Mouse (Mus musculus) liver (tissue): ENCODE measurements around the gene Atg9b.
A peak's percentile ranks its signal among the peaks of the same experiment; 100 is the strongest.

Experiments used
- DNase-seq: peaks from one replicate; pipeline ENCODE4 v3.0.0-alpha.2; 2020; ENCODE audit warnings: mixed read lengths

Gene Atg9b

DNA sequence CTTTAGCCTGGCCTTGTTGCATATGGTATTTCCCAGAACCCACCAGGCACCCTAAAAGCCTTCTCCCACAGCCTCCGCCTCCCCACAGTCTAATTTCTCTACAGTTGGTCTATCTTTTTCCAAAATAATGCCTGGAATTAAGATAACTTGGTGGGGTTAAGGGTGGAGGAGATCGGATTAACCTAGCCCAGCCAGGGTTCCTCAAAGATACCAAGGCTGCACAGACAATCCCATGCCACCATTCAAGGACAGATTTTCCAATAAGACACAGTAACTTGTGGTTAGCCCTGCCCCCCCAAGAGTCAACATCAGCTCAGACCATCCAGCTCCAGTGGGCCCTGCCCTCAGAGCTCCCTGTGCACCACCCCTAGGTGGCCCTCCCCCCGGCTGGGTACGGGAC lies 11.4 kb downstream of the Atg9b start:
- no peak for DNase-seq

DNA sequence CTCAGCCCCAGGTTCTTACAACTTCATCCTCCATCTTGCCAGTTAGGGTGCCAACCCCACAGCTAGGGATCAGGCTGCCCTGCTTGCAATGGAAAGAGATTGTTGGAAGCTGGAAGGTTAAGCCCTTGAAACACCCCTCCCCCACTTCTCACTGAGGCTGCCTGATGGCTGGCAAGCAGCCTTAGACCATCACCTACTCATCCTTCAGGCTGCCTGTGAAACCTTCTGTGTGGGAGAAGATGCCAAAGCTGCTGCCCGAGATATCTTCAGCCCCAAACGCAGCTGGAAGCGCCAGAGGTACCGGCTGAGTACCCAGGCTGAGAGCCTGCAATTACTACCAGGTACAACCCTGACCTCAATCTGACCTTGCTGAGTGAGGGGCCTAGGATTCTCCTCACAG lies 12.4 kb downstream of the Atg9b start:
- DNase-seq, result no peak

DNA sequence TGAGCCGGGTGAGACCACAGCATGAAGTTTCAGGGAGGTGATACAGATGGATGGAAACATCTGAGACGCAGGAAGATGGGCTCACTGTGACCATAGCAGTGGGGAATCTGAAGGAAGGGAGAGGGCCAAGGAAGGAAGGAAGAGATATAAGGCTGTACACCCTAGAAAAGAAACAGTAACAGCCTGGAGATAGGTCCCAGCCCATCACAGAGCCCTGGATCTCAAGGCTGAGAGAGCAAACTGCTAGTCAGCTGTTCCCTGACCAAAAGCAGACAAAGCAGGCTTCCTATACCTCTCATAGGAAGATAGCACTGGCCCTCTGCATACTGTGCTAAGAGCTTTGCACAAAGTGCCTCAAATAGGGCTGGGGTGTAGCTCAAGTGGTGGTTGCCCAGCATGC lies 13.2 kb downstream of the Atg9b start:
- no peak for DNase-seq

DNA sequence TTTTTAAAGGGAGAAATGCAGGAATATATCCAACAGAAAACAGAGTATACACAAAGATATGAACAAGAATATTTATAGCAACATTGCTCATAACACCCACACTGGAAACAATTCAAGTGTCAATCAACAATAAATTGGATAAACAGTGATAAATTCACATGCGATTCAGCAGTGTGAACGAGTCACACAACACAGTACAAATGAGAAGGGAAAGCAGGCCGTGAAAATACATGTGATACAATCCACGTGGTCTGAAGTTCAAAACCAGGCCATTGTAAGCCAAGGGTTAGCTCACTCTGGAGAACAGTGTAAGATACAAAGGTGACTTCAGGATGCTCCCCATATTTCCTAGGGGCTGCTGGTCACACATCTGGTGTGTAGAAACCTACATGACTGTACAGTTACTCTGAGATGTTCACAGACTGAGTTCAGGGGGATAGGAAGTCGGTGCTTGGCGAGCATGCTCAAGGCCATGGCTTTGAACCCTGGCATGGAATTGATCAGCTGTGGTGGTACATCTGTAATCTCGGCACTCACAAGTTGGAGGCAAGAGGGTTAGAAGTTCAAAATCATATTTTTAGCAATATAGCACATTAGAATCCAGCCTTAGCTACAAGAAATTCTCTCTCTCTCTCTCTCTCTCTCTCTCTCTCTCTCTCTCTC lies 17.1 kb downstream of the Atg9b start:
- no peak for DNase-seq

DNA sequence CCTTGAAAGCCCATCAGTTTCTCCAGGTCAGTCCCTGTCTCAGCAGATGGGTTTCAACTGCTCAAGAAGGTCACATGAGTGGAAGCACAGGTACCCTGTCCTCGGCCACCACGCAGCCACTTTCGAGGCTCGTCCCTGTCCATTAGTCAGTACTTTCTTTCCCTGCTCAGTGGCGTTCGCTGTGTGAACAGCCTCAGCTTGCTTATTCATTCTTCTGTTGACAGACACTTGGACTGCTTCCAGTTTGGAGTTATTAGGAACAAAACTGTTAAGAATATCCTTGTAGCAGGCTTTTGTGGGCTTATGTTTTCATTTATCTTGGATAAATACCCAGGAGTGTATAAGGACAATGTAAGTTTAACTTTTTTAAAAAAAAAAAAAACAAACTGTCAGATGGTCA lies 17.7 kb downstream of the Atg9b start:
- no peak for DNase-seq

DNA sequence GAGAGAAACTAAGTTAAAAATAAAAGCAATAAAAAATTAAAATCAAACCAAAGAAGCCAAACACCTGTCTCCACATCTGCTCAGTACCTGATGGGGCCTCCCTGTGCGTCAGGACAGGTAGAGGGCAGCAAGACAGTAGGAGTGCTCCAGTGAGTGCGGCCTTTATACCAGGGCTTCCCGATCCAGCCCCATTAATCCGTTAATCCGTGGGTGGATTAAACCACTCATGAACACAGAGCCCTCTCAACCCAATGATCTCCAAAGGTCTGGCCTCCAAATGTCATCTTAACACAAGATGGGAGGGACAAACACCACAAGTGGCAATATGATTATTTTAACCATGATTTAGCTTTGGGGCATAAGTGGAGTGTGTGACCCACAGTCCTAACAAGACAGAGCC lies 18.1 kb downstream of the Atg9b start:
- DNase-seq, result no peak

DNA sequence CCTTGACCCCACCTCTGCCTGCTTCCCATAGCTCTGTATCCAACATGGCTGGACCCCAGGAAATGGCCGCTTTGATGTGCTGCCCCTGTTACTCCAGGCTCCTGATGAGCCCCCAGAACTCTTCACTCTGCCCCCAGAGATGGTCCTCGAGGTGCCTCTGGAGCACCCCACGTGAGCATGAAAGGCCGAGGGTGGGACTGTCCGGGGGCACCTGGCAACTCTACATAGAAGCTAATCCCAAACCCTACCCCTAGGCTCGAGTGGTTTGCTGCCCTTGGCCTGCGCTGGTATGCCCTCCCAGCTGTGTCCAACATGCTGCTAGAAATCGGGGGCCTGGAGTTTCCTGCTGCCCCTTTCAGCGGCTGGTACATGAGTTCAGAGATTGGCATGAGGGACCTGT lies 22.2 kb downstream of the Atg9b start:
- DNase-seq, result no peak

DNA sequence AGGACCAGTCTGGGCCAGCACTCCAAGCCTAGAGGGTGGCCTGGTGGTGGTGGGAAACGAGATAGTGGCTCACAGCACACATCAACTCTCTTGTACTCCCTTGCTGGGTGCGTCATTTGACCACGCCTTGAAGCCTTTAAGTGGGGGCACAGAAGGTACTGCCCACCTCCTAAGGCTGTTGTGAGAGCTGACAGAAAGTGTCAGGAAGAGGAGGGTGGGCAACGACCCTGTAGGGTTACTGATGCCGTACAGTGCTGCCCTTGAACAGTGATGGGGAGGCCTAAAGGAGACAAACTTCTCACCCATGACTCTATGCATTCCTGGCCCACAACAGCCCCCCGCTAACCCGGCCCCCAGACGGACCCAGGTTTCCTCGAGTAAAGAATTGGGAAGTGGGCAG lies 25.5 kb downstream of the Atg9b start:
- DNase-seq, result no peak

DNA sequence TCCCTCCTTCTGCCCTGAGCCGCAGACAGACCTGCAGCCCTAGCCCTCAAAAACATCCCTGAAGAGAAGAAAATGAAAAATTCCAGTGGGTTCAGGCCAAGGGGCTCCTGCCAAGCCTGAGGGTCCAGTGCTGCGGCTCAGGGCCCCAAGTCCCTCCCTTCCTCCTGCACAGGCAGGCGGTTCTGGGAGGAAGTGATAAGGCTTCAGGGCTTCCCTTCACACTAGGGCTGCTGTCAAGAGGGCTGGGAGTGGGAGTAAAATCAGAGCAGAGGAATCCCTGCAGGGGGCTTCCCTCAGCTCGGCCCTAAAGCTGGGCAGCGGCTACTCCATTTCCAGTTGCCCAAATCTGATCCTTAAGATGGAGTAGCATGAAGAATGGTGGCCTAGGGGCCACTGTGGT lies 26.4 kb downstream of the Atg9b start:
- peak; percentile 14 for DNase-seq

DNA sequence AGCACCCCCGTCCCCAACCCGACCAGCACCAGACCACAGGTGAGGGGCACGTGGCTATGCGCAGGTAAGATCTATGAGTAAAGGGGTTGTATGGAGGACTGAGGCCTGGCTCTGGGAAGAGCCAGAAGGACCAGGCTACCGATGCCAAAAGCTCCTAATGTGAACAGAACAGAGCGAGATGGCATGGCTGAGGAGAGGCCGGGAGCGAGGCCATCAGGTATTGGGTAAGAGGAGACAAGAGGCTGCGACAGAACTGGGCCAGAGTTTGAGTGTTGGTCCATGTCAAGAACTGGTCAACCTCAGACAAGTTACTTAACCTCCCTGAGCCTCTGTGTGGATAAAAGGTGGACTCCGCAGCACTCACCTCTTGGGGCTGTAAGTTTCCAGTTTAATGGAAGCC lies 27.0 kb downstream of the Atg9b start:
- DNase-seq, result no peak

DNA sequence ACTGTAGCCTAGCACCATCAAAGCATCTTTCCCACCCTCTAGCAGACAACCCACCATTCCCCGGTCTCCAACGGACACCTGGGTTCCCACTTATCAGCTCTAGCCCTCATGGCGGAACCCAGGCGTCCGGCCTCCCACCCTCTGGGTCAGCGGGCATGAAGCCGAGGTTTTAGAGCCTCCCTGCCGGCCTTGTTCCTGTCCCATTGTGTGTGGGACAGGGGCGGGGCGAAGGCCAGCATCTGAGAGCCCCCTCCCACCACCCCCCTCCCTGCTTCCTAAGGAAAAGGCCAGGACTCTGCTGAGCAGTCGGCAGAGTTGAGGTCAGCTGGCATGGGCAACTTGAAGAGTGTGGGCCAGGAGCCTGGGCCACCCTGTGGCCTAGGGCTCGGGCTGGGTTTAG lies 27.4 kb downstream of the Atg9b start, which contains the start of gene Nos3:
Gene Nos3, plus strand, starts transcription at position 303 of the 400 bp plus-strand sequence.
- DNase-seq, result peak; percentile 13

DNA sequence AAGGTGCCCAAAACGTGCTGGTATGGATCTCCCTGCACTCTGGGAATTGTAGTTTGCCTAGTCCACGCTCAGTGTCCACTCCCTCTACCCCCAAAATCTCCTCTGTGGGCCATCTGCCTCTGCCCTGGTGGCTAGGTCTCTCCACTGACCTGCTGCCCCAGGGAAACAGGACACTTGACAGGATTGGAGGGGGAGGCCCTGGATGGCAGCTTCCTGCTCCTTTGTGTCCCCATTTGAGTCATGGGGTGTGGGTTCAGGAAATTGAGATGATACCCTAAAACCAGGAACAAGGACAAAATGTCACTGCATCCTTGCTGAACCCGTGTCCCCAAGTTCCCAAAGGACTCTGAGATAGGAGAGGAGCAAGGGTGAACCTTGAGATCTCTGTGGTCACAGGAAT lies 27.9 kb downstream of the Atg9b start:
- DNase-seq, result no peak

DNA sequence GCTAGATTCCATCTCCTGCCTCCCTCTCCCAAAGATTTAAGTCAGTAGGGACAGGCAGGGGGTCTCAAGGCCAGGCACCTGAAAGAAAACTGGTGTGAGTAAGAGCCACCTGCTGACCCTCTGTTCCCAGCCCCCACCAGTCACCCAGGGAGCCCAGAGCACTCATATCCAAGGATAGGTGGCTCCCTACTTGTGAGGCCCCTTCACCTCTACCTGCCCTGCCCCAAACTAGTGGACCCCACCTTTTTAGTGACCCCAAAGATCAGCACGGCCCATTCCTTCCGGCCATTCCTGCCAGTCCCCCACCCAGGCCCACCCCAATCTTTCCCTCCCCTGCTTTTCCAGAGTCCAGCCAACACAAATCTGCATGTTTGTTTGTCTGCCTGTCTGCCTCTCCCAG lies 28.5 kb downstream of the Atg9b start:
- DNase-seq, result no peak

DNA sequence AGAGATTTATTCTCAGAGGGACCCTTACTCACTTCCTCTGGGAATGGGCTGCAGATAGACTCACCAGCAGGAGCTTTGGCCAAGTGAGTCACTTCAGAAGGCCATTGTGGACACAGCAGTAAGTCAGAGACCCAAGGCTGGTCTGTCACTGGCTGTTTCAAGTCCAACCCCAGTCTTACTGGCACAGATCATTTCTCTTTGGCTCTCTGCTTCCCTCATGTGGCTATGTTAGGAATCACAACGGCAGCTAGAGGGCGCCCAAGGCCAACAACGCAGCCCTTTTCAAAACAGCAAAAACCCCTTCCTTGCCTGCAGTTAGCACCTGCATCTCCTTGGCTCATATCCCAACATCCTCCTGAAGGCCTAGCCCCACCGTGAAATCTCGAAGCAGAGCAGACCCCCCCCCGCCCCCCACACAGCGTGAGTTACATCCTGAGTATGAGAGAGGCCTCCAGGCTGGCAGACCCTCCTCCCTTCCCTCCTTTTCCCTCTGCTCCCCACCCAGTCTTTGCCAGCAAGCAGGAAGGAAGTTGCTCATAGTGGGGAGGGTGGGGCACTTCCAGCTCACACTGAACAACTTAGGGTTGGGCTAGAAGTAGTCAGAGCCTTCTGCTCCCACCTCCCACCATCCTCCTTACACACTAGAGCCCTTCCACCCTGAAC lies 31.0 kb downstream of the Atg9b start:
- peak; percentile 70 for DNase-seq

DNA sequence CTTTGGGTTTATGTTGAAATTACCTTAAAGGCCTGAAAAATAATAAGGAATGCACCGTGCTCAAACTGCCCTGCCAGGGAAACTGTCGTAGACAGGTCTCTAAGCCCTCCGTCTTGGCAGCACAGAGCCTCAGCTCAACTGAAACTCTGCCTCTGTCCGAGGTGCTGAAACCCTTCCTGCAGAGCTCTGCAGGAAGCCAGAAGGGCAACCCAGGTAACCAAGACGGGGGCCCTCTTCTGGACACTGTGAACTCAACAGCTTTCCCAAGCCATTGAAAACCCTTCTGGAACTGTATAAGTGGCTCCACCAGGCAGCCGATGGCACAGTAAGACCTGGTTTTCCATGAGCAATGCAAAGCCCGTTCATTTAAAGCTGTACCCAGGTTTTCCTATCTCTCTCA lies 34.5 kb downstream of the Atg9b start:
- DNase-seq, result peak; percentile 83

DNA sequence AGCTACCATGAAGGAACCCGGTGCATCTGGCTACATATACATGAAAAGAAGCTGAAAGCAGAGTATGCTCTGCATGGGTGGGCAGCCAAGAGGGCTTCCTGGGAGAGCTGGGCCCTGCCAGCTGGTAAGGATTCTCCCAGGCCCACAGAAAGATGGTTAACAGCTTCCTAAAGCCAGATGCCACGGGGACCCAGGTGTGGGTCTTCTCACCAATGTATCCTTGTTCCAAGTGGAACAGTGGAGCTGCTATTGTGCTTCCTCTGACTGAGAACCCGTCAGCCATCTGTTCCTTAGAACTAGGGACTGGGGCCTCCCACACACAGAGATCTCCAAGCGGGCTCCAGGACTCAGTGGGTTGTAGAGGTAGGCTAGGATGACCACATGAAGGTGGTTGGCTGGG lies 35.2 kb downstream of the Atg9b start:
- DNase-seq, result no peak

DNA sequence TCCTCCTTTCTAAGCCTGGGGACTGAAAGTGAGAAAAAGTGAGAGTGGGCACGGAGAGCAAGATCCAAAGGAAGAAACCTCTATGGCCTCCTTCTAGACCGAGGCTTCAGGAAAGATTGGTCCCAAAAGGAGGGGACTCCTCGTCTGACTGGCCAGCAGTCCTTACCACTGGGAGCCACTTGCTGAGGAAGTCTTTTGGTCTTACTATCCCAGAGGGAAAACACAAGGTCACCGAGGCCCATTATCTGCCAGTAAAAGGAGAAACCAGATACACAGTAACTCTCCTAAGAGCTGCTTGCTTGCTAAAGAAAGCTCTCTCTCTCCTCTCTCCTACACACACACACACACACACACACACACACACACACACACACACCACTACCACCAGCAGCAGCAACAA lies 38.6 kb downstream of the Atg9b start:
- no peak for DNase-seq

DNA sequence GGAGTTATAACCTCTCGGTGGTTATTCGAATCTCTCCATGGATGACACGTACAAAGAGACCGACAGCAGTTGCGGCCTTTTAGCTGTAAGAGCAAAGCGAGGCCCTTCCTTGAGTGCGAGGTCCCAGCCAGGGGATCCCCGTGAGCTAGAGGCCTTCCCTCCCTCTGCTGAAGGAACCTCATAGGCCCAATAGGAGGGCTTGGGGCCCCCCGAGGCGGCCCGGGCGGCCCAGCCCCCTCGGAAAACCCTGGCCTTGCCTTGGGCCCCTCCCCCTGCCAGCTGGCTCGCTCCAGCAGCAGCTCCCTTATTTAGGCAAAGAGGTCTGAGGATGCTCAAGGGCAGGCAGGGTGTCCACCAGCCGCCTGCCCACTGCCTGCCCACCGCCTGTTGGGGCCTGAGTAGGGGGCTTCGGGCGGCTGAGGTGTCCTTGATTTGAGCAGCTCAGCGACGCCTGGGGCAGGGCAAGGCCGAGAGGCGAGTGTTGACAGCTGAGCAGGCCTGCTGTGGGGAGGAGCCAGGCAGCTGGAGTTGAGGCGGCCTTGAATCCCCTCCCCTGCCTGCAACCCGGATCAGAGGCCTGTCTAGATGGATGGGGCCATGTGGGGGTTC lies 39.6 kb downstream of the Atg9b start:
- DNase-seq, result peak; percentile 49

DNA sequence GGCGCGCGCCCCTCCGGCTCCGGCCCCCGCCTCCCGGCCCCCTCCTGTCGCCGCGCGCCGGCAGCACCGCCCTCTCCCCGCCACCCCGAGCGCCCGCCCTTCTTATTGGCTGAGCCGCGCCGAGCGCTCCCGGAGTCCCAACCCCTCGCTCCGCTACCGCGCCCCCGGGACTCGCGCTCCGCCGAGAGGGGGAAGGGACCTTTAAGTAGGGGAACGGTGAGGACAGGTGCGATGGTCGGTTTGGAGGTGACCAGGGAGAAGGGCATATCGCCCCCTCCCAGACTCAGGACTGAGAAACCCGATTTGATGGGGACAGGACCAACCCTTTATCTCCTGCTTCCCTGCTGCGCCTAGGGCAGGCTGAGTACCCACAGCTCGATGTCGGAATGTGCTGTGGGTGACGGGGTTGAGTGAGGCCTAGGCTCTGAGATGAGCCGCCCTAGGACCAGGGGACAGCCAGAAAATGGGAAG lies 40.2 kb downstream of the Atg9b start:
- peak; percentile 79 for DNase-seq

DNA sequence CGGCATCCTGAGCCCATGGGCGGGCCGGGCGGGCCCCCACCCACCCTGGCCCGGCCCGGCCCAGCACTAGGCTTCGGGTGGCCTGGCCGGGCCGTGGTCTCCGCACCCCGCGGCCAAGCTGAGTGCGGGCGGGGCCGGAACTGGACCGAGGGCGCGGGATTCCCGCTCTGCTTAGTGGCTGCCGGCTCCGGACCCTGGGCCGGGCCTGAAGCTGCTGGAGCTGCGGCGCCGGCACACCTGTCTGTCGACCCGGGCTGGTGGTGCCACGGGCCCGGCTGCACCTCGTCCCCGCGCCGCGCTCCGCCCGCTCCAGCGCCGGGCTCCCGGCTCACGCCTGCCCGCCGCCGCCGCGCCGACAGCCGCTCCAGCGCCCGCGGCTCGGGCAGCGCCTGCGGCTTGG lies 40.7 kb downstream of the Atg9b start, which contains the start of gene Kcnh2:
Gene Kcnh2, minus strand, starts transcription at position 327 of the 400 bp plus-strand sequence.
- no peak for DNase-seq

DNA sequence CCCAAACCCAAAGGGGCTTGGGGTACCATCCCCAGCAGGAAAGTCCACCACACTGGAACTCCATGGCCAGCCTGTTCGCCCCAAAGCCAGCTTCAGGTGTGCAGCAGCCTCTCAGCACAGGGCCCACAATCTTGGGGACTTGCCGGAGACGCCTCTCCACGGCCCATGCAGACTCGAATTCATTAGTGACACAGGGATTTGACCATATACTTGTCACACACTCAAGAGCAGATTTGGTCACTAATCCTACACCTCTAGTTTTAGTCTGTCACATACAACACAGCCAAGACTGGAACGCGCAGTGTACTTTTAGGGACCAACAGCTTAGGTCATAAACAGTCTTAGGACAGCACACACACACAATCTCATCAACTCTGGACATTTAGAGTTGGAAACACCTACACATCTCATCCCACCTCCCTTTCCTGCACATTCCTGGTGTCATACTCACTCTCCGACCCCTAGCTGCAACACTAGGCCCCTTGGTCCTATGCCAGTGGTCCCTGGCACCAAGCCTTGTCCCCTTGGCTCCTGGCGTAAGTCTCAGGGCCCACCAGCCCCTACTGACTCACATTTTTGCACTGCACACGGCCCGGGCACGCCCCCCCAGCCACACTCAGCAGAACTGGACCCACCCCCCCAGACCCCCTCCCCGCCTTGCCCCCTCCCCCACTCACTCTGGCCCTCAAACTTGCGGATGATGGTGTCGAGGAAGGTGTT lies 41.3 kb downstream of the Atg9b start:
- no peak for DNase-seq

DNA sequence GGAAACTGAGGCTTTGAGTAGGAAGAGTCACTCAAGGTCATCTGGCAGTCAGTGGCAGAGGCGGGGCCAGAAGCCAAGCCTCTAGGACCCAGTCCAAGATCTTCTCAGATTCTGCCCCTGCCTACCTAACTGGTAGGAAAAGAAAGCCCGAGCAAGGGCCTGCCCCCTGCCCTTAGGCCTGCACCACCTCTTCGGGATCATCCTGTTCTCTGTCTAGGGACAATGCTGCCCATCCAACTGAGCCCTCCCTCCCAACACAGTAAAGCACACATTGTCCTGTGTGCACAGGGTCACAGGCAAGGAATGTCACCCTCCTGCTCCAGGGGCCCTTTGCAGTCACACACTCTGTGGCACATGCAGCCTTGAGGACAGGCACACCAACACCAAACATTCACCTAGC lies 41.9 kb downstream of the Atg9b start:
- no peak for DNase-seq

DNA sequence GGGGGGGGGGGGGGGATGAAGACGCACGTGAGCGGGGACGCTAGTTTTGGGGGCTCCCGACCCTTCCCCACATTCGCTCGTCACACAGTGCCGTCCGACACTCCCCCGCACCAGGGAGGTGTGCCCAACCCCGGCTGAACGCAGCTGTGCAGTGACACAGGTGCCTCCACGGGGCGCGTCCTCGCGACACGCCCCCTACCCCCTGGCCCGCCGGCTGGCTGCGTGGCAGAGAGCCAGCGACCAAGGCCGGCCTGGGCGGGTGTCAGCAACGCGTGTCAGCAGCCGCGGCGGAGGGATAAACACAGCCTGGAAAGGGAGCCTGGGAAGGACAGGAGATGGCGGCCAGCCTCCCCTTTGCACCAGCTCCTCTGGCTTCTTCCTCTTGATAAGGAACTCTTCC lies 43.4 kb downstream of the Atg9b start:
- DNase-seq, result peak; percentile 31

DNA sequence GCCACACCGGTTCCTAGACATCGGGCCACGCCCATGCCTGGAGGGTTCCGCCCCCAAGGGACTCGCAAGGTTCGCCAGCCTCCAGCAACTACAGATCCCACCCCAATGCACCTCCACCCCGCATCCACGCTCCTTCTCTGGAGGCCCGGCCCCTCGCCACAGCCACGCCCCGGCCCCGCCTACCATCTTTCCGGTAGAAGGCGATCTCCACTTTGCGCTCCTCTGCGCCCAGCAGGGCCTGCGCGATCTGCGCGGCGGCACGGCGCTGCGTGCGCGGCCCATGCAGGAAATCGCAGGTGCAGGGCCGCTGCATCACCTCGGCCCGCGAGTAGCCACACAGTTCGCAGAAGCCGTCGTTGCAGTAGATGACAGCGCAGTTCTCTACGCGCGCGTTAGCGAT lies 43.8 kb downstream of the Atg9b start:
- DNase-seq, result peak; percentile 78
